Mouse (Mus musculus): ENCODE data around the gene Pptc7. TPM values are rescaled to one million over a fixed set of nuclear protein-coding genes. Genes with fewer than 3 reads are reported as not detected.

Pptc7 gene
- 7.5 and 7.7 TPM in 2 replicates for polyA plus RNA-seq (2015; fragmentation: Nextera tagmentation; extraction: Ambion mirVana)

DNA sequence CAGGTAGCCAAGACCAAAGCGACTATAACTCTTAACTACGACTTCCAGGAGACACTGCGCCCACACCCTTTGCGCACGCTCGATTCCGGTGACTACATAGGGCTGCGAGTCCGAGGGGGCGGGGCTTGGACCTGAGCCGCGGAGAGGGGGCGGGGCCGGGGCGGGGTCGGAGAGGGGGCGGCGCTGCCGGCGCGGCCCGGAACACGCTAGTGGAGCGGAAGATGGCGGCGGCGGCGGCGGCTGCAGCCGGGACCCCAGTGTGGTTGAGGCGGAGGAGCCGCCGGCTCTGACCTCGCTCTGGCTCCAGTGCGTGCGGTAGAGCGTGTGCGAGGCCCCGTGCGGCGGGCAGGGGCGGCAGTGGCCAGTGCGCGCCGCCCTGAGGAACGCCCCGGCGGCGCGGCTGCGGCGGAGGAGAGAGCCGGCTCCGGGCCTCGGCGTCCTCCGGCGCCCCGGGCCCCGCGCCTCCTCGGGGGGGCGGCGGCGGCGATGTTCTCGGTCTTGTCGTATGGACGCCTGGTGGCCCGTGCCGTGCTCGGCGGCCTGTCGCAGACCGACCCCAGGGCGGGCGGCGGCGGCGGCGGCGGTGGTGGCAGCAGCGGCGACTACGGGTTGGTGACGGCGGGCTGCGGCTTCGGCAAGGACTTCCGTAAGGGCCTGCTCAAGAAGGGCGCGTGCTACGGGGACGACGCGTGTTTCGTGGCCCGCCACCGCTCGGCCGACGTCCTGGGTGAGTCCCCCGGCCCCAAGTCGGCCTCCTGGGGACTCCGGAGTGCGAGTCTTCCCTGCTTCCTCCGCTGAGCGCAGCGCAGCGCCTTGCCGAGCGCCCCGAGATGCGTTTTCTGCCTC lies at the start of gene Pptc7:
Pptc7 (plus strand) TSS at position 183 of the 846 bp plus-strand sequence.
- peak within 1 kb of the TSS; percentile 80 for H3K27ac ChIP-seq
- H3K9ac ChIP-seq: peak within 1 kb of the TSS; percentile 93
- no peaks in the 10 kb centered on the region for H3K27me3 ChIP-seq
- peak within 1 kb of the TSS; percentile 76 for H3K4me3 ChIP-seq
- H3K4me2 ChIP-seq: peak within 1 kb of the TSS; percentile 99
- peak; percentile 97 for ATAC-seq
- under 1% methylated on average over 76 of the region's 114 CpGs for WGBS
- H3K9me3 ChIP-seq (replicated peaks): no peaks in the 10 kb centered on the region
- peaks cover 23% of the 10 kb centered on the region for H3K4me1 ChIP-seq
- peaks cover 14% of the 10 kb centered on the region for H3K36me3 ChIP-seq (ENCODE audit: poor library complexity, severe bottlenecking)

- H3K27ac ChIP-seq: no peak overlapping the region
Measured at GRCm38 (mm10) chr5:122235196-122235836, 48.8 kb upstream of the Pptc7 start.

DNA sequence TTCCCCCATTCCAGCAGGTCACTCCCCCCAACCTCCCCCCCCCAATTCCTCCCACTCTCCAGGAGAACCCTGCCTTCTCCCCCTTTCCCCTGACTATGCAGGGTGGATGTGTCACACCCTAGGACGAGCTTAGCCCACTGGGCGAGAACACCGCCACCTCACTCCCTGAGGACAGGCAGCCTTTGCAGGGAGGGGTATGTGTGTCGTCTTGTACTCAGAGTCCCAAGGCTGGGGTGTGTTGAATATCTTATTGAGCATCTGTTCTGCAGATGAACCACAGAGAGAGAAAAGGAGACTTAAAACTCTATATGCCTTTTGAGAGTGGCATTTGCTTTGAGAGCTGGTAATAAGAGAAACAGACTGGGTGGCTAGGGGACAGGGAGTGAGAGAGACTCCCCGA lies 47.0 kb upstream of the Pptc7 start:
- Histone ChIP-seq H3K9ac (no peak overlapping the region), H3K4me2 (no peak overlapping the region), H3K27me3 (no peaks in the 10 kb centered on the region), H3K36me3 (ENCODE audit: poor library complexity, severe bottlenecking) (peaks cover 25% of the 10 kb centered on the region), H3K4me3 (no peak overlapping the region), H3K4me1 (no peaks in the 10 kb centered on the region; the same call in 1 of the 2 replicates), H3K9me3 (replicated peaks) (no peaks in the 10 kb centered on the region), H3K27ac (no peak overlapping the region)
- ATAC-seq: no peak
- WGBS: 72% methylated on average over 5 of the region's 5 CpGs

More at GRCm38 (mm10) chr5:122235196-122235836, 48.8 kb upstream of the Pptc7 start:
- no peak overlapping the region for H3K4me3 ChIP-seq
- no peaks in the 10 kb centered on the region; the same call in 1 of the 2 replicates for H3K4me1 ChIP-seq
- H3K9me3 ChIP-seq (replicated peaks): no peaks in the 10 kb centered on the region
- H3K36me3 ChIP-seq (ENCODE audit: poor library complexity, severe bottlenecking): peaks cover 8% of the 10 kb centered on the region
- no peak overlapping the region for H3K4me2 ChIP-seq
- 70% methylated on average over 9 of the region's 9 CpGs for WGBS
- ATAC-seq: no peak
- no peaks in the 10 kb centered on the region for H3K27me3 ChIP-seq
- H3K9ac ChIP-seq: no peak overlapping the region

GRCm38 (mm10) chr5:122239618-122240017 lies 44.5 kb upstream of the Pptc7 start:
- no peak overlapping the region for H3K9ac ChIP-seq
- H3K4me1 ChIP-seq: peaks cover 15% of the 10 kb centered on the region
- H3K9me3 ChIP-seq (replicated peaks): no peaks in the 10 kb centered on the region
- H3K4me2 ChIP-seq: no peak overlapping the region
- H3K36me3 ChIP-seq (ENCODE audit: poor library complexity, severe bottlenecking): peaks cover 25% of the 10 kb centered on the region
- H3K27ac ChIP-seq: no peak overlapping the region
- 86% methylated on average over 7 of the region's 7 CpGs for WGBS
- no peak for ATAC-seq
- H3K4me3 ChIP-seq: no peak overlapping the region
- no peaks in the 10 kb centered on the region for H3K27me3 ChIP-seq

- WGBS: 85% methylated on average over 11 of the region's 11 CpGs
- no peak overlapping the region for H3K9ac ChIP-seq
- no peaks in the 10 kb centered on the region for H3K9me3 ChIP-seq (replicated peaks)
- peaks cover 24% of the 10 kb centered on the region for H3K4me1 ChIP-seq
- no peak overlapping the region for H3K4me3 ChIP-seq
- peaks cover 25% of the 10 kb centered on the region for H3K36me3 ChIP-seq (ENCODE audit: poor library complexity, severe bottlenecking)
- H3K27ac ChIP-seq: no peak overlapping the region
- no peak overlapping the region for H3K4me2 ChIP-seq
- ATAC-seq: no peak
- H3K27me3 ChIP-seq: no peaks in the 10 kb centered on the region
Measured at GRCm38 (mm10) chr5:122240521-122240920, 43.6 kb upstream of the Pptc7 start.

DNA sequence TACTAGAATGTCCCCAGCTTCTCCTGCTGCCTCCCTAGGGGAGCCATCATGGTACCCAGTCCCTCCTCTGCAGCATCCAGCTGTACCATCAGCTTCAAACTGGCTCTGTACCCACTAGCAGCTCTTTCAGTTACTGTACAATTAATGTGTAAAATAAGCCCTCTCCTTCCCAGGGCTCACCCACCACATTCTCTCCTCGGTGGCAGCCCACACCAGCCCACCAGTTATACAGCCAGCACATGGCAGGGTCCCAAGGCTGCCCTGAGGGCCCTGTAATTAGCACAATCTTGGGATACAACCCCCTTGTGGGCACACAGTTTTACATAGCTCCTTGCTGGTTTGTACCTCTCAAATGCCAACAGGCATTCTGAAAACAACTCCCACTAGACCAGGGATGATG lies 43.2 kb upstream of the Pptc7 start:
- H3K4me1 ChIP-seq: peaks cover 27% of the 10 kb centered on the region
- H3K27me3 ChIP-seq: no peaks in the 10 kb centered on the region
- H3K4me2 ChIP-seq: no peak overlapping the region
- H3K36me3 ChIP-seq (ENCODE audit: poor library complexity, severe bottlenecking): peaks cover 25% of the 10 kb centered on the region
- no peak overlapping the region for H3K4me3 ChIP-seq
- 67% methylated on average over 1 of the region's 1 CpGs for WGBS
- no peak for ATAC-seq
- H3K9ac ChIP-seq: no peak overlapping the region
- H3K27ac ChIP-seq: no peak overlapping the region
- no peaks in the 10 kb centered on the region for H3K9me3 ChIP-seq (replicated peaks)

DNA sequence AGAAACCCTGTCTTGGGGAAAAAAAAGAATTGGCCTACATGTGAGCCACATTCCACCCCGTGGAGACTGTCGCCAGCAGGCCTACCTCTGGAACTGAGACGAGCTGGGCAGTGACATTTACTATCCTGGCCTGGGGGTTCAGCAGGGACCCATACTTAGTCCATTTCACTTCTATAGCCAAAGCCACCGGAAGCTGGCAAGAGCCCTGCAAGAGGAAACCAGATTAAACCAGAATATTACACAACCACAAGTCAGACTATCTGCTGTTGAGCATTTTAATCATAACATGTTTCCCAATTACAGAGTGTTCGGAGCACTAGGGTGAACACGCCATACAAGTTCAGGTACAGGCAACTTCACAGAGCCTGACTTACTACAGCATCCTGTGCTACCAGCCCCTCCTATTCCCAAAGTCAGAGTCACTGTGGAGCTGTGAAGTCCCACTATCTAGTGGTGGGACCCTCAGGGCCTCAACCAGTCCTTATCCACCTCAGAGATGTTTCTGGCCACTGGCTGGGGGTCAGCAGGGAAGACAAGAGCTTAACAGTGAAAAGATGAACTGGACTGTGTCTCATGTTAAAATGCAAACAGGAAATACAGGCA lies 41.5 kb upstream of the Pptc7 start:
- Histone ChIP-seq H3K27ac (no peak overlapping the region), H3K9me3 (replicated peaks) (no peaks in the 10 kb centered on the region), H3K9ac (no peak overlapping the region), H3K4me1 (peaks cover 27% of the 10 kb centered on the region), H3K4me3 (no peak overlapping the region), H3K27me3 (no peaks in the 10 kb centered on the region), H3K36me3 (ENCODE audit: poor library complexity, severe bottlenecking) (peaks cover 34% of the 10 kb centered on the region), H3K4me2 (no peak overlapping the region)
- no peak for ATAC-seq
- 90% methylated on average over 6 of the region's 6 CpGs for WGBS

DNA sequence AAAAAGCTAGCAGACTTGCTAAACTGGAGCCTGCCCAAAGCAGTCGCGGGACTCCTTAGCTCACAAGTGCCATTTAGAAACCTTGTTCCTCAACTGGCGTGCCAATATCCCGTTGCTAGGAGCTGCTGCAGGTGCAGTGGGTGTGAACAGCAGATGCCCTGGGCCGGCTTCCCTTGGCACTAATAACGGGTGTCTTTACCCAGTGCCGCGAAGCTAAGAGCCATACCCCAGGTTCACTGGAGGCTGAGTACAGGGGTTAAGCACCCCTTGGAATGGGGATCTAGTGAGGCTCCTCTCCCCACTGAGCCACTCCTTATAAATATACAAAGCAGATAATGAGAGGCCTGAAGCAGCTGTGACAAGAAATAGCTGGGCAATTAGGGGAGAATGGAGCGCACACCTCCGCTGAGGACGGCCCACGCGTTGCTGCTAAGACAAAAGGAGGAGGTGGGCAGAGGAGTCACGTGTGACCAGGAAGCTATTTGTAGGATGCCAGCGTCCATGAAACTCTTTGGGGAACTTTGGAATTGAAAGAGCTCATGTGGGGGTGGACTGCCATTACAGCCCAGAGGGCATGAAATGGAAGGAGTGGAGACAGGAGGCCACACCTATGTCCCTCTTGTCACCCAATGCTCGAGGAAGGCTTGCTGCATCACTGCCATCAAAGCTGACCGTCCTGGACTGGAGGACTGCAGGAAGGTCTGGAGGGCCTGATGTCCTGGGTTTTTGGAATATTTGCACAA lies 40.2 kb upstream of the Pptc7 start:
- no peaks in the 10 kb centered on the region for H3K27me3 ChIP-seq
- 49% methylated on average over 17 of the region's 17 CpGs for WGBS
- peak overlapping the region; percentile 60 for H3K27ac ChIP-seq
- peak overlapping the region; percentile 6 for H3K4me2 ChIP-seq
- ATAC-seq: peak; percentile 57
- peak overlapping the region; percentile 43; the same call in 1 of the 2 replicates for H3K9ac ChIP-seq
- no peaks in the 10 kb centered on the region for H3K9me3 ChIP-seq (replicated peaks)
- no peak overlapping the region for H3K4me3 ChIP-seq
- H3K36me3 ChIP-seq (ENCODE audit: poor library complexity, severe bottlenecking): peaks cover 47% of the 10 kb centered on the region
- peaks cover 27% of the 10 kb centered on the region for H3K4me1 ChIP-seq

DNA sequence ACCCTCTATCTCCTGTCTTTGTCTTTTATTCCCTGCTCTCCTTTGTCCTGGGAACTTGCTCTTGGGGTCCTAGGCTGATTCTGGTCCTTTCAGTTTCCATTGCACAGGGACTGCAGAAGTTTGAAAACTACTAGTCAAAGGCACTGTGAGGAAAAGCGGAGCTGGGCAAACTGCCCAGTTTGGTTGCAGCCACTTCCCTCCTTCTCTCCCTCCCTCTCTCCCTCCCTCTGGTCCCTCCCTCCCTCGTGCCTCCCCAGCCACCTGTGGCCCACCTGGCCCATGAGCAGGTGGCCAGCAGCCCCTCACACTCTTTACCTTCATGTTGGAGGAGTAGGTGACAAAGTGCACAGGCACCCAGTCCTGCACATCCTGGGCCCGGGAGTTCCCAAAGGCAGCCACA lies 39.0 kb upstream of the Pptc7 start:
- WGBS: 56% methylated on average over 3 of the region's 3 CpGs
- H3K27me3 ChIP-seq: no peaks in the 10 kb centered on the region
- H3K27ac ChIP-seq: peak overlapping the region; percentile 60
- H3K4me1 ChIP-seq: peaks cover 27% of the 10 kb centered on the region
- no peaks in the 10 kb centered on the region for H3K9me3 ChIP-seq (replicated peaks)
- ATAC-seq: no peak
- peaks cover 46% of the 10 kb centered on the region for H3K36me3 ChIP-seq (ENCODE audit: poor library complexity, severe bottlenecking)
- H3K9ac ChIP-seq: no peak overlapping the region
- H3K4me2 ChIP-seq: no peak overlapping the region
- H3K4me3 ChIP-seq: no peak overlapping the region

DNA sequence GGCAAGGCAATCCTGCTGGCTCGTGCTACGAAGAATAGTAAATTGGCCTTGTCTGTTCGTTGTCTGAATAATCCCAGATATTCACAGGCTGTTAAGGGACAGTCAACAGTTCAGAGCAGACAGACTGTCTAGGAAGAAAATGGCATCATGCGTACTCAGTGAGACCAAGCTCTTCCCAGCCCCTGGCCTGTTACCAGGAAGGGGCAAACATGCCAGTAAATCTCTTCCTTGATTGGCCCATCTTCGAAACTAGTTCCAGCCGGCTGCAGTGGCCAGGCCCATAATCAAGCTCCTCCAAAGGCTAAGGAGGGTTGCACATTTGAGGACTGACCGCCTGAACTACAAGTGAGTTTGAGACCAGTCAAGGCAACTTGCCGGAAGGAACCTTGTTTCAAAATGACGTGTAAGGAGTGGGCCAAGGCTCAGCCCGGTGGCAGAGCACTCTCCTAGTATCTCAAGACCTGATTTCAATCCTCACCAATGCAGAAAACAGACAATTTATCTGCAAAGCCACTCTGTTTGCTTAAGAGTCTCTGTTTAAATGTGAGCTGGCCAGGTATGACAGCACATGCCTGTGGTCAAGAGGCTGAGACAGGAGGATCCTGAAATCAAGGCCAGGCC lies 37.5 kb upstream of the Pptc7 start:
- H3K9ac ChIP-seq: no peak overlapping the region
- H3K9me3 ChIP-seq (replicated peaks): no peaks in the 10 kb centered on the region
- WGBS: 85% methylated on average over 10 of the region's 10 CpGs
- H3K27me3 ChIP-seq: no peaks in the 10 kb centered on the region
- H3K4me2 ChIP-seq: no peak overlapping the region
- peaks cover 46% of the 10 kb centered on the region for H3K36me3 ChIP-seq (ENCODE audit: poor library complexity, severe bottlenecking)
- no peak for ATAC-seq
- H3K4me1 ChIP-seq: peaks cover 27% of the 10 kb centered on the region
- no peak overlapping the region for H3K4me3 ChIP-seq
- no peak overlapping the region for H3K27ac ChIP-seq

- Histone ChIP-seq H3K27ac (no peak overlapping the region), H3K9ac (no peak overlapping the region), H3K4me1 (peaks cover 33% of the 10 kb centered on the region), H3K4me2 (no peak overlapping the region), H3K9me3 (replicated peaks) (no peaks in the 10 kb centered on the region), H3K27me3 (no peaks in the 10 kb centered on the region), H3K36me3 (ENCODE audit: poor library complexity, severe bottlenecking) (peaks cover 51% of the 10 kb centered on the region), H3K4me3 (no peak overlapping the region)
- WGBS: 90% methylated on average over 11 of the region's 11 CpGs
- no peak for ATAC-seq
Measured at GRCm38 (mm10) chr5:122247529-122247928, 36.6 kb upstream of the Pptc7 start.

All from forebrain, embryonic 13.5 days (tissue).